Mouse (Mus musculus): ENCODE measurements around the gene Gclm. TPM values are rescaled to one million over a fixed set of nuclear protein-coding genes. Genes with fewer than 3 reads are reported as not detected.

Gclm gene
- total RNA-seq (2021) = 10 to 100 TPM; 56.9 to 74.7 TPM

GRCm38 (mm10) chr3:122245215-122245877 is at the start of gene Gclm:
Gclm (plus strand) TSS chr3:122245557.
- intact Hi-C loops (cut with DNase I) = loop anchor here (5.0 to 10.0 kb wide), 2 partner anchors 291 to 428 kb away; partner anchors contain the start of genes Abcd3 and Arhgap29
- DNase-seq = peak; percentile 92 to 94

GRCm38 (mm10) chr3:122196621-122197298 is 48.6 kb upstream of the Gclm start:
- intact Hi-C loops (cut with DNase I) = no loop called here
- no peak for DNase-seq

- no peak for DNase-seq
- intact Hi-C loops (cut with DNase I) = no loop called here
These were observed 46.8 kb upstream of the Gclm start for GRCm38 (mm10) chr3:122198532-122198931.

GRCm38 (mm10) chr3:122198966-122199381 is 46.4 kb upstream of the Gclm start:
- intact Hi-C loops (cut with DNase I) = no loop called here
- peak in 1 of 2 experiments; percentile 3 for DNase-seq

GRCm38 (mm10) chr3:122199600-122199999 is 45.8 kb upstream of the Gclm start:
- intact Hi-C loops (cut with DNase I) = no loop called here
- DNase-seq = no peak

GRCm38 (mm10) chr3:122200017-122200416 is 45.3 kb upstream of the Gclm start:
- no peak for DNase-seq
- intact Hi-C loops (cut with DNase I) = no loop called here

GRCm38 (mm10) chr3:122200447-122200846 is 44.9 kb upstream of the Gclm start:
- DNase-seq = no peak
- intact Hi-C loops (cut with DNase I) = no loop called here

- intact Hi-C loops (cut with DNase I) = no loop called here
- DNase-seq = no peak
These were observed 43.0 kb upstream of the Gclm start for GRCm38 (mm10) chr3:122202307-122202732.

- intact Hi-C loops (cut with DNase I) = no loop called here
- no peak for DNase-seq
These were observed 41.6 kb upstream of the Gclm start for GRCm38 (mm10) chr3:122203675-122204329.

- intact Hi-C loops (cut with DNase I) = no loop called here
- DNase-seq = no peak
These were observed 39.6 kb upstream of the Gclm start for GRCm38 (mm10) chr3:122205753-122206152.

- DNase-seq = no peak
- intact Hi-C loops (cut with DNase I) = no loop called here
These were observed 38.9 kb upstream of the Gclm start for GRCm38 (mm10) chr3:122206279-122207070.

- DNase-seq = no peak
- intact Hi-C loops (cut with DNase I) = no loop called here
These were observed 37.6 kb upstream of the Gclm start for GRCm38 (mm10) chr3:122207766-122208165.

- intact Hi-C loops (cut with DNase I) = no loop called here
These were observed 36.8 kb upstream of the Gclm start for GRCm38 (mm10) chr3:122208296-122209225.

GRCm38 (mm10) chr3:122209511-122209910 is 35.8 kb upstream of the Gclm start:
- no peak for DNase-seq
- intact Hi-C loops (cut with DNase I) = no loop called here

More at GRCm38 (mm10) chr3:122208296-122209225, 36.8 kb upstream of the Gclm start:
- DNase-seq = no peak

GRCm38 (mm10) chr3:122210434-122210833 is 34.9 kb upstream of the Gclm start:
- intact Hi-C loops (cut with DNase I) = no loop called here
- no peak for DNase-seq

- intact Hi-C loops (cut with DNase I) = no loop called here
- no peak for DNase-seq
These were observed 34.5 kb upstream of the Gclm start for GRCm38 (mm10) chr3:122210846-122211245.

GRCm38 (mm10) chr3:122211446-122212125 is 33.8 kb upstream of the Gclm start:
- intact Hi-C loops (cut with DNase I) = no loop called here
- no peak for DNase-seq

GRCm38 (mm10) chr3:122221240-122222036 is 23.9 kb upstream of the Gclm start:
- DNase-seq = no peak
- intact Hi-C loops (cut with DNase I) = no loop called here
